Mouse (Mus musculus): ENCODE results near the gene Gp1ba. TPM values are rescaled to one million over a fixed set of nuclear protein-coding genes. Genes with fewer than 3 reads are reported as not detected.

Gp1ba gene
- polyA plus RNA-seq, 2 experiments: 4.5 to 7.6 TPM

DNA sequence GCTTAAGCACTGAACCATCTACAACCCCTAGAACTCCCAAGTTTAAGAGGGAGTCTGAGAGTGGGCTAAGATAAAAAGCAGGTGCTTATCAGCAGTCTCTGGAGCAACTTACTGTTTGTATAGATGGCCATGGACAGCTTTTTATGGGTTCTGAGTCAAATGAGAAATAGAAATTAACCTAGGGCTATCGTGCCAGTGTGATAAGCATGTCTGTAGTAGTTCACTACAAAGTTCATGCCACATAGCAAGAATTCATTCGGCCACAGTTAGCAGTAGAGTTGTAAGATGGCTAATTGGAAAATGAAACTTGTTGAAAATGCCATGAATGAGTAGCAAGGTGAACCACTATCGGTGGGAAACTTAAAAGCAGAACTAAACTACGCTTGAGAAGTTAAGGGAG, 9.6 kb downstream of the Gp1ba start:
- Histone ChIP-seq H3K4me2 (ENCODE audit: low read depth) (peak overlapping the region; percentile 85), H3K27me3 (ENCODE audit: control insufficient read depth, insufficient read depth, low read length) (no peaks in the 10 kb centered on the region), H3K9me3 (ENCODE audit: control insufficient read depth, low read length) (no peaks in the 10 kb centered on the region), H3K4me1 (replicated peaks; ENCODE audit: control insufficient read depth in 2 of 2, insufficient read depth in 2 of 2, low read length in 1 of 2) (peaks cover 43 to 56% of the 10 kb centered on the region in 2 experiments), H3K4me3 (ENCODE audit: insufficient read depth in 1 of 2, low read depth in 2 of 2, low read length in 2 of 2) (peak overlapping the region; percentile 82 to 93), H3K36me3 (replicated peaks; ENCODE audit: control insufficient read depth, insufficient read depth, low read depth) (peaks cover 49% of the 10 kb centered on the region), H3K27ac (peak overlapping the region; percentile 95), H3K9ac (replicated peaks) (peak overlapping the region; percentile 99)
- TF ChIP-seq EP300 (IDR thresholded peaks at IDR 0.05; ENCODE audit: low read depth) (peak; percentile 76), CTCF (IDR thresholded peaks at IDR 0.05; ENCODE audit: low read depth) (no peak)
- ATAC-seq (ENCODE audit: insufficient read depth): peak; percentile 10; the same call in 1 of the 2 replicates
- DNase-seq (ENCODE audit: low read depth in 3 of 3, low spot score in 3 of 3): peak; percentile 54 to 67 (median 66)
- 7% methylated on average over 4 of the region's 4 CpGs for WGBS (ENCODE audit: insufficient replicate concordance)

- WGBS (ENCODE audit: insufficient replicate concordance): 71% methylated on average over 8 of the region's 8 CpGs
- Histone ChIP-seq H3K27ac (peak overlapping the region; percentile 95), H3K4me1 (replicated peaks; ENCODE audit: control insufficient read depth in 2 of 2, insufficient read depth in 2 of 2, low read length in 1 of 2) (peaks cover 43 to 56% of the 10 kb centered on the region in 2 experiments), H3K9me3 (ENCODE audit: control insufficient read depth, low read length) (no peaks in the 10 kb centered on the region), H3K36me3 (replicated peaks; ENCODE audit: control insufficient read depth, insufficient read depth, low read depth) (peaks cover 48% of the 10 kb centered on the region), H3K27me3 (ENCODE audit: control insufficient read depth, insufficient read depth, low read length) (no peaks in the 10 kb centered on the region), H3K9ac (replicated peaks) (peak overlapping the region; percentile 99), H3K4me3 (ENCODE audit: insufficient read depth in 1 of 2, low read depth in 2 of 2, low read length in 2 of 2) (peak overlapping the region; percentile 82 to 93; a peak in 3 of 4 replicates), H3K4me2 (ENCODE audit: low read depth) (peak overlapping the region; percentile 85)
- no peak for TF ChIP-seq CTCF (IDR thresholded peaks at IDR 0.05; ENCODE audit: low read depth)
- no peak for TF ChIP-seq EP300 (IDR thresholded peaks at IDR 0.05; ENCODE audit: low read depth)
- DNase-seq (ENCODE audit: low read depth in 3 of 3, low spot score in 3 of 3) (no peak), ATAC-seq (ENCODE audit: insufficient read depth) (no peak)
Measured at GRCm38 (mm10) chr11:70649185-70649734, 10.3 kb downstream of the Gp1ba start.

GRCm38 (mm10) chr11:70650322-70651175, 11.6 kb downstream of the Gp1ba start:
- DNase-seq (ENCODE audit: low read depth in 3 of 3, low spot score in 3 of 3) (no peak), ATAC-seq (ENCODE audit: insufficient read depth) (no peak)
- peak overlapping the region; percentile 91 for H3K27ac ChIP-seq
- no peaks in the 10 kb centered on the region for H3K27me3 ChIP-seq (ENCODE audit: control insufficient read depth, insufficient read depth, low read length)
- H3K9ac ChIP-seq (replicated peaks): peak overlapping the region; percentile 32; the same call in 1 of the 2 replicates
- peaks cover 46 to 52% of the 10 kb centered on the region in 2 experiments for H3K4me1 ChIP-seq (replicated peaks; ENCODE audit: control insufficient read depth in 2 of 2, insufficient read depth in 2 of 2, low read length in 1 of 2)
- peaks cover 43% of the 10 kb centered on the region for H3K36me3 ChIP-seq (replicated peaks; ENCODE audit: control insufficient read depth, insufficient read depth, low read depth)
- peak overlapping the region in 1 of 2 experiments; percentile 19; a peak in 3 of 4 replicates for H3K4me3 ChIP-seq (ENCODE audit: insufficient read depth in 1 of 2, low read depth in 2 of 2, low read length in 2 of 2)
- no peak for TF ChIP-seq CTCF (IDR thresholded peaks at IDR 0.05; ENCODE audit: low read depth)
- TF ChIP-seq EP300 (IDR thresholded peaks at IDR 0.05; ENCODE audit: low read depth): 0 out of 2 replicates have a peak, but pooled peaks have one; percentile 6
- H3K4me2 ChIP-seq (ENCODE audit: low read depth): peak overlapping the region; percentile 85
- no peaks in the 10 kb centered on the region for H3K9me3 ChIP-seq (ENCODE audit: control insufficient read depth, low read length)
- 40% methylated on average over 12 of the region's 12 CpGs for WGBS (ENCODE audit: insufficient replicate concordance)

- H3K27me3 ChIP-seq (ENCODE audit: control insufficient read depth, insufficient read depth, low read length): no peaks in the 10 kb centered on the region; the same call in 1 of the 2 replicates
- peaks cover 43% of the 10 kb centered on the region for H3K36me3 ChIP-seq (replicated peaks; ENCODE audit: control insufficient read depth, insufficient read depth, low read depth)
- no peak for DNase-seq (ENCODE audit: low read depth in 3 of 3, low spot score in 3 of 3)
- ATAC-seq (ENCODE audit: insufficient read depth): no peak
- H3K4me2 ChIP-seq (ENCODE audit: low read depth): peak overlapping the region; percentile 85
- peak overlapping the region in 1 of 2 experiments; percentile 97; a peak in 2 of 4 replicates for H3K4me3 ChIP-seq (ENCODE audit: insufficient read depth in 1 of 2, low read depth in 2 of 2, low read length in 2 of 2)
- H3K9ac ChIP-seq (replicated peaks): peak overlapping the region; percentile 51
- TF ChIP-seq CTCF (IDR thresholded peaks at IDR 0.05; ENCODE audit: low read depth) (no peak), EP300 (IDR thresholded peaks at IDR 0.05; ENCODE audit: low read depth) (no peak)
- WGBS (ENCODE audit: insufficient replicate concordance): 35% methylated on average over 2 of the region's 2 CpGs
- H3K9me3 ChIP-seq (ENCODE audit: control insufficient read depth, low read length): no peaks in the 10 kb centered on the region
- peak overlapping the region; percentile 91 for H3K27ac ChIP-seq
- H3K4me1 ChIP-seq (replicated peaks; ENCODE audit: control insufficient read depth in 2 of 2, insufficient read depth in 2 of 2, low read length in 1 of 2): peaks cover 45 to 47% of the 10 kb centered on the region in 2 experiments
Measured at GRCm38 (mm10) chr11:70651391-70651790, 12.5 kb downstream of the Gp1ba start.

Measured in liver, embryonic 14.5 days (tissue).